Mouse (Mus musculus) C2C12 (cell line): ENCODE results near the gene Rnf39. TPM values are rescaled to one million over a fixed set of nuclear protein-coding genes. Genes with fewer than 3 reads are reported as not detected.

Source experiments
- H3K27me3 ChIP-seq: one replicate; pipeline ENCODE4 v1.6.1; 2011; ENCODE audit not compliant: control insufficient read depth, insufficient read depth, insufficient read length
- H3K36me3 ChIP-seq: one replicate; pipeline ENCODE4 v1.6.1; 2011; ENCODE audit not compliant: control insufficient read depth, insufficient read depth
- H3K4me3 ChIP-seq: one replicate; pipeline ENCODE4 v1.5.1; 2011; ENCODE audit warnings: mild to moderate bottlenecking, control low read depth; ENCODE audit not compliant: poor library complexity, insufficient read depth, severe bottlenecking
- H3K79me2 ChIP-seq: one replicate; pipeline ENCODE4 v1.6.1; 2011; ENCODE audit not compliant: control insufficient read depth, insufficient read depth
- H3K79me3 ChIP-seq: one replicate; pipeline ENCODE4 v1.6.1; 2011; ENCODE audit warnings: low read depth, control low read depth
- H3ac ChIP-seq: one replicate; pipeline ENCODE3; 2011; ENCODE audit warnings: low read depth; ENCODE audit not compliant: control insufficient read depth, insufficient read length
- CEBPB ChIP-seq: IDR thresholded peaks from one replicate; pipeline ENCODE4 v1.6.1; 2011; ENCODE audit warnings: low read depth, mild to moderate bottlenecking, control low read depth, moderate library complexity
- CTCF ChIP-seq: IDR thresholded peaks from one replicate; pipeline ENCODE4 v1.5.1; 2011; ENCODE audit not compliant: control insufficient read depth, insufficient read depth, insufficient read length
- FOSL1 ChIP-seq: IDR thresholded peaks from one replicate; pipeline ENCODE4 v1.8.0; 2011; ENCODE audit warnings: mild to moderate bottlenecking, low read length; ENCODE audit not compliant: poor library complexity, insufficient read depth, severe bottlenecking
- MAX ChIP-seq: IDR thresholded peaks from one replicate; pipeline ENCODE4 v1.6.1; 2011; ENCODE audit warnings: mild to moderate bottlenecking, control low read depth
- MYOD1 ChIP-seq: IDR thresholded peaks from one replicate; pipeline ENCODE4 v1.6.1; 2011; ENCODE audit warnings: low read depth; ENCODE audit not compliant: control insufficient read depth, insufficient read length
- MYOG ChIP-seq: IDR thresholded peaks from one replicate; pipeline ENCODE4 v1.6.1; 2011; ENCODE audit not compliant: control insufficient read depth, insufficient read length; ENCODE audit errors: extremely low read depth
- USF1 ChIP-seq: IDR thresholded peaks from one replicate; pipeline ENCODE4 v1.6.1; 2011; ENCODE audit warnings: low read depth, mild to moderate bottlenecking, control low read depth, moderate library complexity
- polyA plus RNA-seq: library from polyadenylated mRNA; unstranded; fragments of >200 nt; fragmentation: generic; extraction: Trizol; gene quantifications from one replicate; pipeline ENCODE4 v1.2.1, GENCODE M21; 2012; ENCODE audit warnings: missing spikeins

Rnf39 gene
- polyA plus RNA-seq, 1 experiment, result 0.02 TPM

DNA sequence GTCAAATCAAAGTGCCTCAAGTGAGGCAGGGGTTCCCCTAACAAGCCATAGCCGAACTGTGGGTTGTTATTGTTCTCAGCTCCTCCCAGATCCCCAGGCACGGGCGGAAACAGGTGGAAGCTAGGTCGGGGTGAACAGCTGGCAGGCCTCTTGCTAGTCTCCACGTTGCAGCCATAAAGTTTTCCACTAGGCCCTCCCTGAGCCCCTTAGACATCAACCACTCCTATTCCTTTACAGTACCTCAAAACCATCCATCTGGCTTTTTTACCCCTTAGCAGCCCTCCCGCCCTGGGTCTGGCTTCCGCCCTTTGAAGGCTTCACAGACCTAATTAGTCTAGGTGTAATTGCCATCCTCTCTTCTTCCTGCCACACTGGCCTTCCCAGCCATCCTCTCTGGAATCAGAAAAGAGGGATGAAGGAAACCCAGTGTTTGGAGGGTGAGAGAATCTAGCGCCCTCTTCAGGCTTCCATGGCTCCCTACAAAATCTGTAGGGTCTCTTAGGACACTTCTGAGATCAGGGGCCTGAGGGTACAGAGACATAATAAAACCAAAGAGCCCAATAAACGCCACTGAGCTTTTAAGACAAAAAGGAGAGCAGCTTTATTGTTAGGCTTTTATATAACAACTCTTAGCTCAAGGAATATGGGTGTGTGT lies 1.5 kb downstream of the Rnf39 start:
- TF ChIP-seq CEBPB, result no peak
- TF ChIP-seq CTCF, result no peak
- no peak for TF ChIP-seq MYOG
- TF ChIP-seq FOSL1, result no peak
- no peak for TF ChIP-seq MAX
- no peak for TF ChIP-seq MYOD1
- TF ChIP-seq USF1, result no peak
- H3K4me3 ChIP-seq, result no peak overlapping the region

GRCm38 (mm10) chr17:36947051-36947819 lies 4.5 kb downstream of the Rnf39 start:
- TF ChIP-seq MYOG (no peak), USF1 (no peak), CTCF (no peak)
- H3K27me3 ChIP-seq, result no peaks in the 10 kb centered on the region
- H3K79me3 ChIP-seq, result peaks cover 18% of the 10 kb centered on the region
- H3K4me3 ChIP-seq, result no peak overlapping the region
- H3K79me2 ChIP-seq, result peaks cover 22% of the 10 kb centered on the region
- H3ac ChIP-seq, result no peak overlapping the region
- H3K36me3 ChIP-seq, result peaks cover 17% of the 10 kb centered on the region

More for the DNA sequence above, 1.5 kb downstream of the Rnf39 start:
- Histone ChIP-seq H3K79me2 (peaks cover under 1% of the 10 kb centered on the region), H3K36me3 (peaks cover 12% of the 10 kb centered on the region), H3K27me3 (no peaks in the 10 kb centered on the region), H3K79me3 (no peaks in the 10 kb centered on the region), H3ac (no peak overlapping the region)

DNA sequence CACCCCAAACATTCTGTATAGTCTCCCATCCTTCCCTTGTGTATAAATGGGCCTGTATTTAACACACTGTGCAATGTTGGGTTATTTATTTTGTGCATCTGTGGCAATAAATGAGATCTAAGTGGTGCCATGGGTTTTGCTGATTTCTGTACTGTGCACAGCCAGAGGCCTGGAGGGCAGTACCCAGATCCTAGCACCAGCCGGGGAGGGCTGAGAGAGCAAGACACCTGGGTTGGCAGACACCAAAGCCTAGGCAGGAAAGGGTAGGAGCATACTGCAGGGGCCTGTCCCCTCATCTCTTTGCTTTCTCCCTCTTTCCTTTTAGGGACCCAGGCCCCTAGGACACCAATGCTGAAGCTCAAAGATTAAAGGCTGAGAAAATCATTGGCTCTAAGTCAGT lies 5.6 kb downstream of the Rnf39 start:
- H3K4me3 ChIP-seq, result no peak overlapping the region
- no peaks in the 10 kb centered on the region for H3K27me3 ChIP-seq
- H3ac ChIP-seq, result no peak overlapping the region
- peaks cover 18% of the 10 kb centered on the region for H3K79me3 ChIP-seq
- H3K36me3 ChIP-seq, result peaks cover 20% of the 10 kb centered on the region
- H3K79me2 ChIP-seq, result peaks cover 22% of the 10 kb centered on the region
- TF ChIP-seq USF1 (no peak), MYOG (no peak), FOSL1 (no peak)

GRCm38 (mm10) chr17:36949265-36949664 lies 6.5 kb downstream of the Rnf39 start:
- H3K79me2 ChIP-seq, result peaks cover 22% of the 10 kb centered on the region
- no peak overlapping the region for H3ac ChIP-seq
- peaks cover 30% of the 10 kb centered on the region for H3K36me3 ChIP-seq
- H3K4me3 ChIP-seq, result no peak overlapping the region
- H3K79me3 ChIP-seq, result peaks cover 18% of the 10 kb centered on the region
- H3K27me3 ChIP-seq, result no peaks in the 10 kb centered on the region
- no peak for TF ChIP-seq MYOD1
- TF ChIP-seq MYOG, result no peak
- TF ChIP-seq FOSL1, result no peak
- TF ChIP-seq CTCF, result no peak
- TF ChIP-seq CEBPB, result no peak
- TF ChIP-seq MAX, result no peak
- TF ChIP-seq USF1, result no peak

GRCm38 (mm10) chr17:36950981-36951947 lies 8.5 kb downstream of the Rnf39 start, which contains the start of gene Ppp1r11:
Gene Ppp1r11 (minus strand): TSS chr17:36951741.
- no peak for TF ChIP-seq USF1
- no peak for TF ChIP-seq FOSL1
- TF ChIP-seq CEBPB, result peak; percentile 34
- peak; percentile 58 for TF ChIP-seq MAX
- peaks cover 29% of the 10 kb centered on the region for H3K79me2 ChIP-seq
- peak within 1 kb of the TSS; percentile 71 for H3ac ChIP-seq
- H3K36me3 ChIP-seq, result peaks cover 43% of the 10 kb centered on the region
- H3K4me3 ChIP-seq, result peak within 1 kb of the TSS; percentile 94
- H3K27me3 ChIP-seq, result no peaks in the 10 kb centered on the region
- peaks cover 21% of the 10 kb centered on the region for H3K79me3 ChIP-seq
